Mouse (Mus musculus) adrenal gland, adult (tissue): ENCODE measurements around the gene Bicdl2.

Source experiments
- DNase-seq, 2 experiments: peaks; one replicate each; pipeline ENCODE4 v3.0.0; 2022 to 2023; ENCODE audit warnings: low spot score in 1 of 2; ENCODE audit not compliant: inconsistent age in 2 of 2

Gene Bicdl2

GRCm38 (mm10) chr17:23673424-23674073 is 13.2 kb downstream of the Bicdl2 start, which contains the start of the genes Hcfc1r1 and Thoc6:
Gene Hcfc1r1 (plus strand): TSS chr17:23673596.
Gene Thoc6 (minus strand): TSS chr17:23673882.
- DNase-seq, result peak; percentile 96 to 99

- peak; percentile 56 to 77 for DNase-seq
Observed at GRCm38 (mm10) chr17:23674271-23674952, 14.1 kb downstream of the Bicdl2 start.

DNA sequence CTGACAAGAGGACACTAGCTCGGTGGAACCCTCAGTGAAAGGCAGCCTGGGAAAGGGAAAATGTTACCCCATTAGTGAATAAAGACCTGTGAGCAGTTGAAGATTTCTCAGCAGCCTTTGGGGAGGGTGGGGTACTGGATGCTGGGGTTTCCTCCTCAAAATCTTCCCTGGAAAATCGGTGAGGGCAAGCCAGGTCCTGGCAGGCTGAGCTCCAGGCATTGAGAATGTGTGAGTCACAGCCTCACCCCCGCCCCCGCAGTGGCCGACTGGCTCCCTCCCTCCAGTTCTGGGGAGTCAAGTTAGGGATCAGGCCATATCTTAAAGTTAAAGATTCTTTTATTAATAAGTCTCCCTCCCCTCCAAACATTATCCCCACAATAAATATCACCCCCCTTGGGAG is 14.8 kb downstream of the Bicdl2 start:
- peak; percentile 85 to 94 for DNase-seq

- DNase-seq, result peak; percentile 91 to 96
Observed at GRCm38 (mm10) chr17:23675564-23676281, 15.4 kb downstream of the Bicdl2 start.

DNA sequence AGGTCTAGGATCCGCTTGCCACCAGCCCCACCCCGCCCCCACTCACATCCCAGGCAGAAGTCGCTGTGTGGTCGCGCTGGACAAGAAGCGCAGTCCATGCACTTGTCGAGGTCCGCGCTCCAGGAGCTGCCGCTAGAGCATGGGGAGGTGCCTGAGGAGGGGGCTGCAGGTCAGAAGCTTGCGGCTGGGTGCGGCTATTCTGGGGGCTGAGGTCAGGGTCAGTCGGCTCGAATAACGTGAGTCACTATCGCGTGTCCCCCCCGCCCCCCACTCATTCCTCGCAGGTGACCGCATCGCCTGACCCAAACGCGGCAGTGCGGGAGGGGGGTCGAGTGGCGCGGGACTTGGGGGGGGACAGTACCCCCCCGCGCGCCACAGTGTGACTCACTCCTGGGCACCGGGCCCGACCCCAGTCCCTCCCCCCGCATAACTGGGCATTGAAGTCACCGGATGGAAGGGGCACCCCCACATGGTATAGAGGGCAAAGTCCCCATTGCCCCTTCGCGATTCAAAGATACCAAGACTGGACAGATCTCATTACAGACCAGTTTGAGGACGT is 16.2 kb downstream of the Bicdl2 start:
- peak; percentile 88 to 95 for DNase-seq

GRCm38 (mm10) chr17:23677236-23677679 is 17.0 kb downstream of the Bicdl2 start, which contains the start of gene Tnfrsf12a:
Gene Tnfrsf12a (minus strand): TSS chr17:23677468.
- peak; percentile 92 to 95 for DNase-seq

DNA sequence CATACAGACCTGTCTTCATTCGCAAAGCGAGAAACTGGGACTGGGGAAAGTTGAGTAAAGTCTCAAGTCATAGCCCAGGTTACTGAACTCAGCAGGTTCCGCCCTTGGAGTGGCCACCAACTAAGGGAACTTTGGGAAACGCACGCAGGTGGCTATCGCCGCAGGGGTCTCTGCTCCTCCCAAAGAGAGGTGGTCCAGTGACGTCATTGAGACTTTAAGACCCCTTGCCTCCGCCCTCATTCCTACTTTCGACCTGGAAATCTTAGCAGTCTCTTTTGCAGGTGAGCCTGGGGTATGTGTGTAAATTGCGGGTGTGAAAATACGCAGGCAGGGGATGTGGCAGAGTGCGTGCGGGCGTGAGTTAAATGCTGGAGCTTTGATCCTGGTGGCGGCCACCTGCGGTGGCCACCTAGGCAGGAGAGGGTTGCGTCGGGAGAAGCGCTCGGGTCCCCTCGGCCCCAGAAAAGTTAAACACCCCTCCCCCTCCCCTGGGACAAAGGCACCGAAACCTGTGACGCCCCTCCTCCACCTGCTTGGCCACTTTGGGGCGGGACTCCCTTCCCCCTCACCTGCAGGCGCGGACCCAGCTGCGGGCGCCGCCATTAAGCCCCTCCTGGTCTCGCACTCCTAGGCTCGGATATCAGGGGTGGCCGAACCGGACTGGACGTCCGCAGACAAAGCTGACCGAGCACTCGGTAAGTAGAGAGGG is 19.0 kb downstream of the Bicdl2 start, which contains the start of gene Cldn6:
Gene Cldn6, plus strand, starts transcription at position 123 of the 709 bp plus-strand sequence.
- no peak for DNase-seq

- no peak for DNase-seq
Observed at GRCm38 (mm10) chr17:23680336-23680735, 20.0 kb downstream of the Bicdl2 start.

- DNase-seq, result peak; percentile 55 to 70
Observed at GRCm38 (mm10) chr17:23681086-23681485, 20.8 kb downstream of the Bicdl2 start.

GRCm38 (mm10) chr17:23682092-23682491 is 21.8 kb downstream of the Bicdl2 start:
- no peak for DNase-seq

- DNase-seq, result no peak
Observed at GRCm38 (mm10) chr17:23682530-23682929, 22.2 kb downstream of the Bicdl2 start.

DNA sequence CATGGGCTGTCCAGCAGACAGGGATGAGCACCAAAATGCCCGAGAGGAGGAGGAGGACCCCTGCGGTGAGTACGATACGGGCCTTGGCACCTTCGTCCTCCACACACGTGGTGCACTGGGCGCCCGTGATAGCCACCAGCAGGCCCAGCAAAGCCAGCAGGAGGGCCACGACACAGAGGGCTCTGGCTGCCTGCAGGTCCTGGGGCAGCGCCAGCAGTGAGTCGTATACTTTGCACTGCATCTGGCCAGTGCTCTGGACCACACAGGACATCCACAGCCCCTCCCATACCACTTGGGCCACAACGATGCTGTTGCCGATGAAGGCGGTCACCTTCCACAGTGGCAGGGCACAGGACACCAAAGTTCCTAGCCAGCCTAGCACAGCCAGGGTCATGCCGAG is 22.9 kb downstream of the Bicdl2 start:
- peak in 1 of 2 experiments; percentile 8 for DNase-seq

DNA sequence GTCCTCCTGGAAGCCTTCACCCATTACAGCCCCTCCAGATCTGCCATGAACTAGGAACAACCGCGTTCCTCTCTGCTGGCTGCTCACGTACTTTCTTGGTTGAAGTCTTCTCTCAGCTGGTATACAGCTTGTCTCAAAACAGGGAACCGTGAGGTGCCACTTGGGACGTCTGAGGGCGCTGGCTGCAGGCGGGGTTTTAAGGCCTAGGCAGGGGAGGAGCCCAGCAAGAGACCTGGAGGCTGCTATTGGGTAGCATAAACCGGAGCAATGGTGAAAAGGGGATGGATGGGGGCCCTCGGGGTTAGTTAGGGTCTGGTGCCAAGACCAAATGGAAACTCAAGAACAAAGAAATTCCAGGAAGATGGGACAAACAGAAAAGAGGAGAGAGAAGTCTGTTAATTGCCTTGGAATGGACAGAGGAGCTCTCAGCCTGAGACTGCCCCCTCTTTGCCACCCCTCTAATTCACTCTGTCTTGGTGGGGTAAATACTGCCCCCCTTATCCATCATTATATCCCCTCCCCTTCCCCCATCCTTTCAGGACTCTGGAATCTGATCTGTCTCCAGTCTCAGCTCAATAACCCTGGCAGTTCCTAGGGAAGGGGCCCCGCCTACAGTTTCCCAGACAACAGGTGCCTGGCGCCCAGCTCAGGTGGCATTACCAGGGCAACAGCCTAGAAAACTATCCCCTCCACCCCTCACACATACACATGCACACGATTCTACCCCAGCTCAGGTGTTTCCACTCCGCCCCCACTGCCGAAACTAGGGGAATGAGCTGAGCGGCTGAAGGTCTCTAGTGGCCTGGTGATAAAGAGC is 23.8 kb downstream of the Bicdl2 start, which contains the start of gene Cldn9:
Gene Cldn9, minus strand, starts transcription at position 171 of the 817 bp plus-strand sequence.
- no peak for DNase-seq

- DNase-seq, result no peak
Observed at GRCm38 (mm10) chr17:23694491-23694890, 34.2 kb downstream of the Bicdl2 start.

- DNase-seq, result no peak
Observed at GRCm38 (mm10) chr17:23695801-23696200, 35.5 kb downstream of the Bicdl2 start.

GRCm38 (mm10) chr17:23699131-23700077 is 39.1 kb downstream of the Bicdl2 start:
- peak in 1 of 2 experiments; percentile 77 for DNase-seq

DNA sequence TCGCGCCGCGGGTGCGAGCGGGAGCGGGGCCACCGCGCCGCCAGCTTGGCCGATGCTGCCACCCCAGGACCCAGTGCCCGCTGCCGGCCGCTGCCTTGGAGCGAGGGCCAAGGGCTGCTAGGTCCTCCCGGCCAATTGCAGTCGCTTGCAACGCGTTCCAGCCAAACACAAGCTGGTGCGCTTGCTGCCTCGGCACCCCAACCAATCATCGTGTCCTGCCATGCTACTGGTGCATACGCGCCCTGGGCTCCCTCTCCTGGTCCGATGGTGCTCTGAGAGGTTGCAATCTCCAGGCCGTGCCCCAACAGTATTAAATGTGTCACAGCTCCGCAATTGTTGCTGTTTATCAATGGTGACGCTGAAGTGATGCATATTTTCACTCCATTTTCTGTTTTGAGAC is 39.8 kb downstream of the Bicdl2 start:
- DNase-seq, result peak; percentile 93 to 97

DNA sequence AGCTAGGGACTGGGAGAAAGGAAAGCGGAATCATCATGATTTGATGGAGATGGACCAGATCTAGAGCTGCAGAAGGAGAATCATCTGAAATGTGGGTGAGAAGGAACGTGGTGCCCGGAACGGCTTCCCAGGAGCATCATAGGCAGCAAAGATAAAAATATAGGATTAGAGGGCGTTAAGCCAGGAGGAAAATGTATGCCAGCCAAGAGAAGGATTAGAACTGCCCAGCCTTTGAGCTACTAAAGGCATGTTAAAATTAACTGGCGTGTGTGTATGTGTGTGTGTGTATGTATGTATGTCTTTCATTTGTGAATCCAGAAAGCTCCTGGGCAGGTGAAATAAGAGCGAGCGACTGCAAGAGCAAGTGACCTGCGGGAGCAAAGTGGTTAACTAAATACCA is 43.0 kb downstream of the Bicdl2 start:
- DNase-seq, result no peak
